Mouse (Mus musculus) heart, embryonic 15.5 days (tissue): Measurements from ENCODE around the gene Poldip2. TPM values are rescaled to one million over a fixed set of nuclear protein-coding genes. Genes with fewer than 3 reads are reported as not detected.
"Not testable (repeated sequence)": the region's sequence is repeated elsewhere in the genome, so short reads cannot be mapped to it uniquely, and the experiment has no call there.

Experiments
- ATAC-seq: fragments of 200-750 bp; cut with Nextera tagmentation; replicated peaks from 2 replicates; pipeline ENCODE4 v1.8.0; 2017; ENCODE audit warnings: low read depth, moderate TSS enrichment; ENCODE audit not compliant: insufficient number of reproducible peaks, insufficient read depth, low FRiP score
- H3K27ac ChIP-seq: fragments of 300-500 bp; sonication (generic); 2 replicates; pipeline ENCODE4 v1.5.1; 2015; ENCODE audit warnings: mild to moderate bottlenecking, inconsistent platforms
- H3K27me3 ChIP-seq: fragments of 300-500 bp; sonication (generic); 2 replicates; pipeline ENCODE4 v1.6.1; 2015; ENCODE audit warnings: inconsistent platforms
- H3K36me3 ChIP-seq: fragments of 300-500 bp; sonication (generic); 2 replicates; pipeline ENCODE4 v1.6.1; 2015; ENCODE audit warnings: mild to moderate bottlenecking, inconsistent platforms
- H3K4me1 ChIP-seq: fragments of 300-500 bp; sonication (generic); replicated peaks from 2 replicates; pipeline ENCODE4 v1.6.1; 2015; ENCODE audit warnings: inconsistent platforms
- H3K4me2 ChIP-seq: fragments of 300-500 bp; sonication (generic); 2 replicates; pipeline ENCODE4 v1.6.1; 2015; ENCODE audit warnings: inconsistent platforms, mild to moderate bottlenecking, moderate library complexity
- H3K4me3 ChIP-seq: fragments of 300-500 bp; sonication (generic); 2 replicates; pipeline ENCODE4 v1.5.1; 2015; ENCODE audit warnings: mild to moderate bottlenecking, inconsistent platforms
- H3K9ac ChIP-seq: fragments of 300-500 bp; sonication (generic); 2 replicates; pipeline ENCODE4 v1.6.1; 2015; ENCODE audit warnings: mild to moderate bottlenecking, inconsistent platforms
- H3K9me3 ChIP-seq: fragments of 300-500 bp; sonication (generic); replicated peaks from 2 replicates; pipeline ENCODE4 v1.6.1; 2016; ENCODE audit warnings: inconsistent platforms
- WGBS: fragments of 180-500 bp; shearing (Covaris S2); methylation state at CpG from one replicate; pipeline ENCODE4 v1.1.7; 2015; ENCODE audit warnings: mixed read lengths; 5-methylcytosine and 5-hydroxymethylcytosine counted together
- polyA plus RNA-seq: library from polyadenylated mRNA; unstranded; fragments of >200 nt; fragmentation: Nextera tagmentation; extraction: Ambion mirVana; gene quantifications from 2 replicates; pipeline ENCODE4 v1.2.1, GENCODE M21; 2015

The Poldip2 gene
- polyA plus RNA-seq, 1 experiment from 2014 or later = 157 TPM

DNA sequence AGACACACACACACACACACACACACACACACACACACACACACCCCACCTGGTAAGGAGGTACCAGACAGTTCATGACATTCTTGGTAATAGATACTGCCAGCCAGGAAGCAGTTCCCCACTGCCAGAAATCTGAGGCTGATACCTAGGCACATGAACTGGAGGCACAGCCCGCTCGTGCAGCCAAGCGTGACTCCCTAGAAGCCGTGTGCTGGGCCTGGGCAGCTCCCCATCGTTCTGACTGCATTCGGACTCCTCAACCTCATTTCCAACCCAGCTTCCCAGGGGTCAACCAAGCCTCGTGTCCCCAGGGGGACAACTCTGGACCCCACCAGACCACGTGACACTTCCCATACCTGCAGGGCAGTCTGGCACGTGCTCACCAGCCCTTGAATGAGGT is 16.7 kb downstream of the Poldip2 start:
- H3K27ac ChIP-seq = no peak overlapping the region
- H3K4me3 ChIP-seq = no peak overlapping the region
- peaks cover 60% of the 10 kb centered on the region for H3K36me3 ChIP-seq
- no peak overlapping the region for H3K9ac ChIP-seq
- no peaks in the 10 kb centered on the region for H3K9me3 ChIP-seq
- 82% methylated on average over 9 of the region's 9 CpGs for WGBS
- no peak overlapping the region for H3K4me2 ChIP-seq
- ATAC-seq = no peak
- H3K27me3 ChIP-seq = no peaks in the 10 kb centered on the region
- H3K4me1 ChIP-seq = peaks cover 13% of the 10 kb centered on the region

DNA sequence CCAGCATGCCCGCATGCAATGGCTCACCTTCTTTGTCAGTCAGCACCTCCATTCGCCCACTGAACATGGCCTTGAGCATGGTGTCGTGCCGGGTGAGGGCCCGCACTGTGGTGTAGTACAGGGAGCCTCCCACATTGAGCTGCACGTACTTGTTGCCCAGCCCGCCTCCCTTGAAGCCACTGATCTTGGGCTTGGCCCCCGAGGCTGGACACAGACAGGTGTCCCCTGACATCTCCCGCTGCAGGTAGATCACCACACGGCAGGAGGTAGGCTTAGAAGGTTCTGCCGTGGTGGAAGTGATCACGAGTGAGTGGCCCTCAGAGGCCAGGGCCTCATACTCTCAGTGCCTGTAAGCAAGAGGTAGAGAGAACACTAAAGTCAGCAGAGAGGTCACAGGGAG is 18.0 kb downstream of the Poldip2 start:
- Histone ChIP-seq H3K4me3 (no peak overlapping the region), H3K4me2 (no peak overlapping the region), H3K4me1 (peaks cover 19% of the 10 kb centered on the region), H3K9me3 (no peaks in the 10 kb centered on the region), H3K27me3 (no peaks in the 10 kb centered on the region), H3K27ac (0 out of 2 replicates have a peak overlapping the region, but pooled peaks have one; percentile 73), H3K9ac (no peak overlapping the region), H3K36me3 (peaks cover 47% of the 10 kb centered on the region)
- WGBS = 81% methylated on average over 12 of the region's 12 CpGs
- no peak for ATAC-seq

GRCm38 (mm10) chr11:78531046-78531445 is 19.1 kb downstream of the Poldip2 start:
- no peaks in the 10 kb centered on the region for H3K27me3 ChIP-seq
- WGBS = 53% methylated on average over 6 of the region's 6 CpGs
- H3K27ac ChIP-seq = peak overlapping the region; percentile 73
- no peaks in the 10 kb centered on the region for H3K9me3 ChIP-seq
- H3K36me3 ChIP-seq = peaks cover 38% of the 10 kb centered on the region
- H3K9ac ChIP-seq = no peak overlapping the region
- H3K4me1 ChIP-seq = peaks cover 23% of the 10 kb centered on the region
- peak overlapping the region; percentile 11; the same call in 1 of the 2 replicates for H3K4me2 ChIP-seq
- ATAC-seq = no peak; the same call in 1 of the 2 replicates
- no peak overlapping the region for H3K4me3 ChIP-seq

- peaks cover 23% of the 10 kb centered on the region for H3K4me1 ChIP-seq
- not testable (repeated sequence) for ATAC-seq, H3K9me3 ChIP-seq, H3K4me2 ChIP-seq, H3K9ac ChIP-seq, H3K27me3 ChIP-seq, H3K4me3 ChIP-seq
- WGBS = 73% methylated on average over 10 of the region's 10 CpGs
- H3K36me3 ChIP-seq = peaks cover 34% of the 10 kb centered on the region
- peak overlapping the region; percentile 73 for H3K27ac ChIP-seq
Measured at GRCm38 (mm10) chr11:78531515-78531914, 19.5 kb downstream of the Poldip2 start.

- H3K4me2 ChIP-seq = peak overlapping the region; percentile 72
- peaks cover 20% of the 10 kb centered on the region for H3K36me3 ChIP-seq
- ATAC-seq = no peak
- peaks cover 34% of the 10 kb centered on the region for H3K4me1 ChIP-seq
- H3K9me3 ChIP-seq = no peaks in the 10 kb centered on the region
- peak overlapping the region; percentile 94 for H3K4me3 ChIP-seq
- H3K27me3 ChIP-seq = no peaks in the 10 kb centered on the region
- 80% methylated on average over 4 of the region's 4 CpGs for WGBS
- peak overlapping the region; percentile 97 for H3K27ac ChIP-seq
- no peak overlapping the region for H3K9ac ChIP-seq
Measured at GRCm38 (mm10) chr11:78534516-78534915, 22.5 kb downstream of the Poldip2 start.

- Histone ChIP-seq H3K4me2 (peak overlapping the region; percentile 72), H3K4me1 (peaks cover 30% of the 10 kb centered on the region), H3K4me3 (peak overlapping the region; percentile 94), H3K27me3 (no peaks in the 10 kb centered on the region), H3K27ac (peak overlapping the region; percentile 97), H3K9me3 (no peaks in the 10 kb centered on the region), H3K9ac (peak overlapping the region; percentile 88), H3K36me3 (peaks cover 23% of the 10 kb centered on the region)
- under 1% methylated on average over 23 of the region's 23 CpGs for WGBS
- ATAC-seq = peak; percentile 33
Measured at GRCm38 (mm10) chr11:78535376-78536079, 23.5 kb downstream of the Poldip2 start.

DNA sequence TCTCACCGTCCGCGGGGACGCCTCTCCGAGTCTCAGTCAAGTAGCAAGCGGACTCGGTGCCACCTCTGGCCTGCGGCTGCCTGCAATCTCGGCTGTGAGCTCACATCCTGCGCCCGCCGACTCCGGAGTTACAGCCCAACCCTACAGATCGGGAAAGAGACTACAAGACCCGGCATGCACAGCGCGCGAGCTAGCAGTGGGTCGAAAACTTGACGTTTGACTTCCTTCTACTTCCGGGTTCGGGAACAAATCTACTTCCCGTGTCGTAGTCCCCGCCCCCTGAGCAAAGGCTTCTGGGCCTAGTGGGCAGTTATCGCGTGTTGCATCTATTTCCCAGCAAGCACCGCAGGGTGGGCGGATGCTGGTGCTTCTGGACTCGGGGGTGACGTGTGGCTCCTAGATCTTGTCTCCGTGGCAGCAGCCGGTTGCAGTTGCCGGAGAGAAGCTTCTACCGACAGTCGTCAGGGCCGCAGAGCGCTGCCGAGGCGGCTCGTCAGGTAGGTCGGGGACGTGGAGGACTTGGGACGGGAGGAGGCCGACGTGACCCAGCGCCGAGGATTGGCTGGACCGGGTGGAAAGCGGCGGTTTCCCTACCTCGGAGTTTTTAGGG is 24.2 kb downstream of the Poldip2 start, which contains the start of the genes Tnfaip1 and Ift20:
Tnfaip1 (minus strand) TSS at position 253 of the 610 bp plus-strand sequence.
Ift20 (plus strand) TSS at position 282 of the 610 bp plus-strand sequence.
- peak; percentile 98 for ATAC-seq
- H3K4me1 ChIP-seq = peaks cover 23% of the 10 kb centered on the region
- H3K9ac ChIP-seq = peak within 1 kb of the TSS; percentile 88
- peak within 1 kb of the TSS; percentile 83 for H3K4me2 ChIP-seq
- under 1% methylated on average over 52 of the region's 52 CpGs for WGBS
- peaks cover 29% of the 10 kb centered on the region for H3K36me3 ChIP-seq
- peak within 1 kb of the TSS; percentile 94 for H3K4me3 ChIP-seq
- peak within 1 kb of the TSS; percentile 97 for H3K27ac ChIP-seq
- no peaks in the 10 kb centered on the region for H3K27me3 ChIP-seq
- no peaks in the 10 kb centered on the region for H3K9me3 ChIP-seq

DNA sequence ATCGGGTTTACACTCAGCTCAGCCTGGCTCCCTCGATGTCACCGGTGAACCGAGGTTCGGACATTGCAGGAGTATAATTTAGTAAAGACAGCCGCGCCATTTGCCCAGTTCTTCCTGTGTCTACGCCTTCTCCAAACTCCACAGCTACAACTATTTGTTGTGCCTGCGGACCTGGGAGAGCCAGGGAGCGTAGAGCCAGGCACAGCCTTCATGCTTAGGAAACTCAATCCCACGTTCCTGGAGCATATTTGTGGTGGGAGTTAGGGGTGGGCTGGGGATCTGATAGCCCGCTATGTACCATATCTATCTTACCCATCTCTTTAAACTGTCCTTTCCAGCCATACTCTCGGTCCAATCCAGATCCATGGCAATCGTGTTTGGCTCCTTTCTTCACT is 24.7 kb downstream of the Poldip2 start:
- 2% methylated on average over 14 of the region's 14 CpGs for WGBS
- no peaks in the 10 kb centered on the region for H3K27me3 ChIP-seq
- no peaks in the 10 kb centered on the region for H3K9me3 ChIP-seq
- H3K36me3 ChIP-seq = peaks cover 33% of the 10 kb centered on the region
- H3K4me1 ChIP-seq = peaks cover 22% of the 10 kb centered on the region
- H3K27ac ChIP-seq = peak overlapping the region; percentile 89
- H3K9ac ChIP-seq = peak overlapping the region; percentile 77
- peak overlapping the region; percentile 83 for H3K4me2 ChIP-seq
- H3K4me3 ChIP-seq = peak overlapping the region; percentile 94
- no peak for ATAC-seq

DNA sequence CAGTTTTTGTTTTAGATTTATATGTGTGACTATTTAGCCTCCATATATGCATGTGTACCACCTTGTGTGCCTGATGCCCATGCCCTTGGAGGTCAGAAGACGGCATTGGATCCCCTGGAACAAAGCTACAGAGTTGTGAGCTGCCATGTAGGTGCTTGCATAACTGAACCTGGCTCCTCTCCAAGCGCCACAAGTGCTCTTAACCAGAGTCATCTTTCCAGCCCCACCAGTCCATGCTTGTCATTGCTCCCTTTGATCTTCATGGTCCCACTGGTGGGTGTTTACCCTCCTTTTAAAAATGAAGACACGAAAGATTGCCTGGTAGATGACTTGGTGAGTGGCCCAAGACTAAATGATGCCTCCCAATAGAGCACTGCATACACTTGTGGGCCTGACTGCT is 28.4 kb downstream of the Poldip2 start:
- no peak for ATAC-seq
- Histone ChIP-seq H3K4me3 (no peak overlapping the region), H3K9me3 (no peaks in the 10 kb centered on the region), H3K27ac (no peak overlapping the region), H3K4me1 (peaks cover 11% of the 10 kb centered on the region), H3K4me2 (no peak overlapping the region), H3K36me3 (peaks cover 52% of the 10 kb centered on the region), H3K27me3 (no peaks in the 10 kb centered on the region), H3K9ac (no peak overlapping the region)
- WGBS = 80% methylated on average over 3 of the region's 3 CpGs

- no peaks in the 10 kb centered on the region for H3K27me3 ChIP-seq
- peaks cover 38% of the 10 kb centered on the region for H3K36me3 ChIP-seq
- no peak overlapping the region for H3K4me3 ChIP-seq
- no peak overlapping the region for H3K4me2 ChIP-seq
- peaks cover 13% of the 10 kb centered on the region for H3K4me1 ChIP-seq
- no peaks in the 10 kb centered on the region for H3K9me3 ChIP-seq
- no peak overlapping the region for H3K27ac ChIP-seq
- H3K9ac ChIP-seq = no peak overlapping the region
- WGBS = 92% methylated on average over 7 of the region's 7 CpGs
- no peak for ATAC-seq
Measured at GRCm38 (mm10) chr11:78544449-78545111, 32.6 kb downstream of the Poldip2 start.

GRCm38 (mm10) chr11:78545181-78545580 is 33.2 kb downstream of the Poldip2 start:
- ATAC-seq = no peak
- Histone ChIP-seq H3K36me3 (peaks cover 32% of the 10 kb centered on the region), H3K27me3 (no peaks in the 10 kb centered on the region), H3K4me2 (no peak overlapping the region), H3K9ac (no peak overlapping the region), H3K27ac (no peak overlapping the region), H3K9me3 (no peaks in the 10 kb centered on the region), H3K4me3 (no peak overlapping the region), H3K4me1 (peaks cover 17% of the 10 kb centered on the region)
- WGBS = 60% methylated on average over 8 of the region's 8 CpGs
